Mouse (Mus musculus) lung, adult 2 months (tissue): ENCODE results near the gene Kdelr2.

Experiments used
- CTCF ChIP-seq: fragments of 200-500 bp; IDR thresholded peaks from 2 replicates; pipeline ENCODE4 v1.5.1; 2011; ENCODE audit warnings: mild to moderate bottlenecking, low read length, control low read depth; ENCODE audit not compliant: insufficient read depth
- POLR2A ChIP-seq: fragments of 200-500 bp; IDR thresholded peaks from 2 replicates; pipeline ENCODE4 v1.6.1; 2011; ENCODE audit warnings: low read depth, mild to moderate bottlenecking, control low read depth, low read length, borderline replicate concordance; ENCODE audit errors: extremely low read depth

GRCm38 (mm10) chr5:143359263-143359662 lies 44.4 kb upstream of the Kdelr2 start:
- TF ChIP-seq POLR2A (no peak), CTCF (no peak)
